Mouse (Mus musculus) left cerebral cortex, adult 2 months (tissue): ENCODE data around the gene Olfr171. TPM values are rescaled to one million over a fixed set of nuclear protein-coding genes. Genes with fewer than 3 reads are reported as not detected.
"Not testable (repeated sequence)": the region's sequence is repeated elsewhere in the genome, so short reads cannot be mapped to it uniquely, and the experiment has no call there.

ENCODE experiments used
- DNase-seq, 2 experiments: peaks; one replicate each; pipeline ENCODE4 v3.0.0; 2021 to 2022; ENCODE audit warnings: low spot score in 2 of 2, mixed read lengths in 1 of 2; ENCODE audit errors: extremely low spot score in 1 of 2
- H3K27ac ChIP-seq: fragments of 200-600 bp; 2 replicates; pipeline ENCODE4 v1.8.1; 2022
- H3K4me3 ChIP-seq: fragments of 200-600 bp; 2 replicates; pipeline ENCODE4 v1.8.1; 2022
- CTCF ChIP-seq: fragments of 200-600 bp; IDR thresholded peaks from 2 replicates; pipeline ENCODE4 v1.8.1; 2022; ENCODE audit warnings: antibody characterized with exemption, mild to moderate bottlenecking, moderate library complexity
- intact Hi-C: fragments of 180-260 bp; cut with DNase I; formaldehyde crosslinking; loops from one replicate; pipeline ENCODE4 v1.15.1; 2025
- long read RNA-seq, 2 experiments: library from polyadenylated mRNA; stranded (forward); transcript quantifications; one replicate each; pipeline ENCODE4 v2.0.0; 2021; ENCODE audit warnings: borderline mapping rate in 2 of 2
- total RNA-seq, 2 experiments: library from RNA; stranded (reverse); gene quantifications; 2 replicates each; pipeline ENCODE4 v1.2.3; 2021

Olfr171 gene
- not detected for total RNA-seq
- long read RNA-seq, experiment 1 = 0 reads
- long read RNA-seq, experiment 2 = 0 reads

DNA sequence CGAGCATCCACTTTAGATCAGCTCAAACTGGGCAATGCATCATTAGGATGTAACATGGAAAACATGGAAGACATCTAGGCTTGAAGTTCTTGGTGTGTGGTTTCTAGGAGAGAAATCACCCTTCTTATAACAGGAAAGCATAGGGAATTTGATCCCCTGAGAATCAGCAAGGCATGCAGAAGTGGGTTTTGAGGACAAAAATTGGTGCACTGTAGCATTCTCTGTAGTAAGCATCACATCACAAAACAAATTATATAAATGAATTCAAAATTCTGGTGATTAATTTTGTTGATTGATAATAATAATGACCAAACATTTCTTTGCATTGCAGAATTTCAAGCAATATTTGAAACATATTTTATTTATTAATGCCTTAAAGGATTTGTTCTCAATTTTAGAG is at the start of gene Olfr171:
Gene Olfr171, minus strand, starts transcription at position 101 of the 400 bp plus-strand sequence.
- intact Hi-C loops = no loop called here
- TF ChIP-seq CTCF = no peak
- no peak for DNase-seq
- Histone ChIP-seq H3K27ac (no peak within 1 kb of the TSS), H3K4me3 (no peak within 1 kb of the TSS)

DNA sequence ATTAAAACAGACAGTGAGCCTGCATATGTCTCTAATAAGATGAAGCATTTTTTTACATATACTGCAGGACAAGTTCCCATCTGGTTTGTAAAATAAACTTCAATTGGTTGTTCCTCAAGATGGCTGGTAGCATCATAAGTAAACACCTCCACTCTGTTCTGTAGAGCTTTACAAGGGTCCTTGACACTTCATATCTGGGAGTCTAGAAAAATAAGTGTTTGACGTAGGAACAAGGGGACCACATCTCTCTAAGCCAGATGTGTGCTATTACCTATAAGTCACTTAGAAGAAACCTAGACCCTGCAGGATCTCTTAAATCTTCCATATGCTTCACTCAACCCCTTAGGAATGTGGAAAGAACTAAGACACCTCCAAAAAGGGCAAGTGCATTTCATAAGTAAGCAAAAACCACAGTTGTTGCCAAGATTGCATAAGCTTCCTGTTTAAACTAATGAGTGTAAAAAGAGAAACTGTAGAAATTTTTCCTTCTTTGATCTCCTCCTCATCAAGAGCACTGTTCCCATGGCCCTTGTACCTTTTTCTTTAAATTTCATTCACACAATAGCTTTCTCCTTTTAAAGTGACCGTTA is 41.1 kb upstream of the Olfr171 start:
- Histone ChIP-seq H3K27ac (no peak overlapping the region), H3K4me3 (no peak overlapping the region)
- no peak for DNase-seq
- intact Hi-C loops = no loop called here
- TF ChIP-seq CTCF = no peak

DNA sequence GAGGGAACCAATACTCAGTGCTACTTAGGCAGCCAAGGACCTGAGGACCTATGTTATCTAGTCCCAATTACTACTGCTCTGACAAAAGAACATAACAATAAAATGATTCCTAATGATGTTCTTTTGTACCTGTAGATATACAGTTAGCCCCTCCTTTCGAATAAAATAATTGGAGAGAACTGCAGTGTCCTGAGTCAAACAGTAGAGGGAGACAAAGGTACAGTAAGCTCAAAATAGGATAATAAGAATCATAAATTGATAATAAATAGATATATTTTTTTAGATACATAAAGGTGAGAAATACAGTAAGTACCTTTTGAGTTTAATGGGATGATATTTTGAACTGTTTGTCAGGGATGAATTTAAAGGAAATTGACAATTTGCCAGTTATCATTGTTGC is 36.6 kb upstream of the Olfr171 start:
- TF ChIP-seq CTCF = peak; percentile 42
- no peak overlapping the region for H3K27ac ChIP-seq
- H3K4me3 ChIP-seq = no peak overlapping the region
- intact Hi-C loops = no loop called here
- DNase-seq = no peak

DNA sequence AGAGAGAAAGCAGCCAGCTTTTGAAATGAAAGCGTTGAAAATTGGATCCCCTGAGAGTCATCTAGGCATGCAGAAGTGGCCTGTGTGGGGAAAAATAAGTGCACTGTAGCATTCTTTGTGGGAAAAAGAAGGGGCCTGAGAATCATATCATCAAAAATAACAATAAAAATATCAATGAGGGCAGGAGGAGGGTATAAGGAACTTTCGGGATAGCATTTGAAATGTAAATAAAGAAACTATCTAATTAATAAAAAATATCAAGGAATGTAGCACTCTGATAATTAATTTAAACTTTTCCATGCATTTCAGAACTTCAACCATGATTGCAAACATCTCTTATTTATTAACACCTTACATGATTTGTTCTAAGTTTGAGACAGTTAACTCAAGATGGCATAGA is 17.9 kb downstream of the Olfr171 start, which contains the start of gene Olfr170:
Gene Olfr170, minus strand, starts transcription at position 101 of the 400 bp plus-strand sequence.
- H3K4me3 ChIP-seq, H3K27ac ChIP-seq, DNase-seq, intact Hi-C loops: not testable (repeated sequence)

DNA sequence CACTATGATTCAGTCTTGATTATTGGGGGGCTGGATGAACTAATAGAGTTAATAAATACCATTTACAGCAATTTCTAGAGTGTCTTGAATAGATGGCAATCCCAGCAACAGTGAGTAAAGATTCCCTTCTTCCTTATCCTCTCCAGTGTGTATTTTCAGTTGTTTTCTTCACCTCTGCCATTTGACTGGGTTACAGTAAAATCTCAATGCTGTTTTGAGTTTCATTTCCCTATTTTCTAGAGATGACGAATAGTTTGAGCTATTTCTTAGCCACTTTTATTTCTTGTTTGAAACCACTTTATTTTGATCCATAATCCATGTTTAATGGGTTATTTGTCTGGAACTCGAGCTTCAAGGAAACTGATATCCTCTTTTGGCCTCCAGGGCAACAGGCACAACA is 26.6 kb downstream of the Olfr171 start:
- Histone ChIP-seq H3K4me3 (no peak overlapping the region), H3K27ac (no peak overlapping the region)
- intact Hi-C loops = no loop called here

More for the DNA sequence above, 26.6 kb downstream of the Olfr171 start:
- no peak for TF ChIP-seq CTCF
- DNase-seq = no peak

Other genes with a start within 250 kb of the Olfr171 start
- not detected for gene Olfr165, start 206.8 kb downstream of the Olfr171 start, total RNA-seq
- gene Olfr166, start 146.2 kb downstream of the Olfr171 start, total RNA-seq = not detected
- gene Olfr167, start 107.7 kb downstream of the Olfr171 start, total RNA-seq = not detected
- gene Olfr168, start 94.4 kb downstream of the Olfr171 start, total RNA-seq = not detected
- gene Olfr169, start 58.1 kb downstream of the Olfr171 start, total RNA-seq = not detected
- not detected for gene Olfr170, start 18.0 kb downstream of the Olfr171 start, total RNA-seq
- gene Lamp3, start 76.5 kb upstream of the Olfr171 start, total RNA-seq = under 1 TPM; 0.09 to 0.16 TPM
- gene B3gnt5, start 130.3 kb upstream of the Olfr171 start, total RNA-seq = under 1 TPM; 0.56 to 0.81 TPM